Comparison of ENCODE assay signal across 8 mouse cellular contexts in genomic region chr17:43701060-43701459, GRCm38 (mm10). TPM values are rescaled to one million over a fixed set of nuclear protein-coding genes. Genes with fewer than 3 reads are reported as not detected.
A peak's percentile ranks its signal among the peaks of the same experiment; 100 is the strongest.
DNase-seq lines count a peak whose midpoint lies in the region; ATAC-seq lines count a peak whose summit lies in the region.

No protein-coding gene starts in this region.

- no peaks in the 10 kb centered on the region for H3K27me3 ChIP-seq in midbrain, embryonic 14.5 days (ENCODE audit: control insufficient read depth, insufficient read depth, low read length)
- H3K27me3 ChIP-seq in midbrain, embryonic 15.5 days (replicated peaks), result no peaks in the 10 kb centered on the region

- H3K9ac ChIP-seq in midbrain, embryonic 14.5 days (replicated peaks; ENCODE audit: low read length), result no peak overlapping the region
- H3K9ac ChIP-seq in midbrain, embryonic 15.5 days, result no peak overlapping the region

- no peak overlapping the region for H3K27ac ChIP-seq in midbrain, embryonic 14.5 days (replicated peaks; ENCODE audit: low read depth, low read length)
- H3K27ac ChIP-seq in midbrain, embryonic 15.5 days, result no peak overlapping the region

- H3K9me3 ChIP-seq in midbrain, embryonic 14.5 days (ENCODE audit: control insufficient read depth, low read length), result no peaks in the 10 kb centered on the region
- H3K9me3 ChIP-seq in midbrain, embryonic 15.5 days, result no peaks in the 10 kb centered on the region

- no peaks in the 10 kb centered on the region for H3K4me1 ChIP-seq in midbrain, embryonic 14.5 days (ENCODE audit: control insufficient read depth, insufficient read depth, low read length)
- peaks cover 2% of the 10 kb centered on the region; the same call in 1 of the 2 replicates for H3K4me1 ChIP-seq in midbrain, embryonic 15.5 days

- ATAC-seq in midbrain, embryonic 14.5 days (ENCODE audit: low FRiP score, low TSS enrichment), result no peak
- ATAC-seq in midbrain, embryonic 15.5 days (replicated peaks), result no peak
- ATAC-seq in megakaryocyte, adult 5-6 weeks (ENCODE audit: poor library complexity, severe bottlenecking), result no peak

- no peak overlapping the region for H3K4me3 ChIP-seq in midbrain, embryonic 14.5 days (replicated peaks; ENCODE audit: low read depth, low read length)
- no peak overlapping the region for H3K4me3 ChIP-seq in midbrain, embryonic 15.5 days

- WGBS in midbrain, embryonic 14.5 days, result 72% methylated on average over 6 of the region's 6 CpGs
- 67% methylated on average over 6 of the region's 6 CpGs for WGBS in midbrain, embryonic 15.5 days

- DNase-seq in midbrain, embryonic 14.5 days, result peak; percentile 81
- DNase-seq in ZHBTc4 (ENCODE audit: low read depth, low spot score), result peak; percentile 79
- DNase-seq in cerebellum, postnatal 36 days, result peak; percentile 63 to 69
- DNase-seq in heart, postnatal 36 days, result peak; percentile 71 to 79
- DNase-seq in left cerebral cortex, postnatal 4 days, result peak; percentile 66
- DNase-seq in retina, postnatal 1 day, result peak; percentile 62

- no peak overlapping the region for H3K4me2 ChIP-seq in midbrain, embryonic 14.5 days (ENCODE audit: low read length)
- no peak overlapping the region for H3K4me2 ChIP-seq in midbrain, embryonic 15.5 days

- H3K36me3 ChIP-seq in midbrain, embryonic 14.5 days (ENCODE audit: control insufficient read depth, insufficient read depth, low read length), result no peaks in the 10 kb centered on the region
- no peaks in the 10 kb centered on the region for H3K36me3 ChIP-seq in midbrain, embryonic 15.5 days (replicated peaks)

- intact Hi-C loops in heart, postnatal 36 days (cut with DNase I), result loop anchor here (2.0 to 5.0 kb wide), 2 partner anchors 100 to 336 kb away; partner anchors contain the start of gene Rcan2
- intact Hi-C loops in left cerebral cortex, postnatal 4 days (cut with DNase I), result no loop called here

RNA-seq across cellular contexts. Expression of gene Cyp39a1, which starts 33.8 kb away (rescaled TPM):
- 5.7 and 10.4 TPM in 2 replicates for polyA plus RNA-seq in midbrain, embryonic 14.5 days (2014; fragmentation: Nextera tagmentation; extraction: Ambion mirVana)
- polyA plus RNA-seq in midbrain, embryonic 15.5 days (2015; fragmentation: Nextera tagmentation; extraction: Ambion mirVana), result 8.6 and 8.7 TPM in 2 replicates
- total RNA-seq in heart, postnatal 36 days (2021), result 1 to 10 TPM; 6.7 TPM
- 1 to 10 TPM; 2.0 to 2.3 TPM for total RNA-seq in left cerebral cortex, postnatal 4 days (2021)
- total RNA-seq in megakaryocyte, adult 5-6 weeks (2015), result 9.0 and 10.1 TPM in 2 replicates
- total RNA-seq in megakaryocyte, adult 5-6 weeks (2017), result 11.1 and 15.2 TPM in 2 replicates

RNA-seq across cellular contexts. Expression of gene Slc25a27, which starts 34.0 kb away (rescaled TPM):
- polyA plus RNA-seq in midbrain, embryonic 14.5 days (2014; fragmentation: Nextera tagmentation; extraction: Ambion mirVana), result 71.7 and 78.7 TPM in 2 replicates
- polyA plus RNA-seq in midbrain, embryonic 15.5 days (2015; fragmentation: Nextera tagmentation; extraction: Ambion mirVana), result 124 and 140 TPM in 2 replicates
- 1 to 10 TPM; 3.0 to 3.4 TPM for total RNA-seq in heart, postnatal 36 days (2021)
- total RNA-seq in left cerebral cortex, postnatal 4 days (2021), result 10 to 100 TPM; 47.8 to 49.0 TPM
- total RNA-seq in megakaryocyte, adult 5-6 weeks (2015), result 1.6 and 2.1 TPM in 2 replicates
- 2.0 and 2.2 TPM in 2 replicates for total RNA-seq in megakaryocyte, adult 5-6 weeks (2017)

Comparison
In these comparisons a context has a peak if more than half of its experiments do, and no peak if none do; other contexts are left out.
1. RNA of gene Slc25a27, which starts 34.0 kb away (total RNA-seq): 47.8 to 49.0 TPM in left cerebral cortex, postnatal 4 days; 3.0 to 3.4 TPM in heart, postnatal 36 days and 1.6 to 2.2 TPM in megakaryocyte, adult 5-6 weeks; every median in the first group is over 10 times any median in the second.
2. Peak in every context shown above with its lines, with median percentiles within 50 percentile points of each other: DNase-seq.